Mouse (Mus musculus) adrenal gland, postnatal 25 days (tissue): ENCODE data around the gene Rbfox2. TPM values are rescaled to one million over a fixed set of nuclear protein-coding genes. Genes with fewer than 3 reads are reported as not detected.
"Not testable (repeated sequence)": the region's sequence is repeated elsewhere in the genome, so short reads cannot be mapped to it uniquely, and the experiment has no call there.

ENCODE experiments used
- DNase-seq: peaks from one replicate; pipeline ENCODE4 v3.0.0; 2021; ENCODE audit warnings: mixed read lengths
- total RNA-seq: library from RNA; stranded (reverse); gene quantifications from 2 replicates; pipeline ENCODE4 v1.2.3, GENCODE M21; 2021

Gene Rbfox2
- total RNA-seq, 1 experiment from 2014 or later, result 68.7 TPM

- no peak for DNase-seq
Observed at GRCm38 (mm10) chr15:77271285-77271684, 35.5 kb downstream of the Rbfox2 start.

GRCm38 (mm10) chr15:77269496-77269895 lies 37.3 kb downstream of the Rbfox2 start:
- DNase-seq, result not testable (repeated sequence)

DNA sequence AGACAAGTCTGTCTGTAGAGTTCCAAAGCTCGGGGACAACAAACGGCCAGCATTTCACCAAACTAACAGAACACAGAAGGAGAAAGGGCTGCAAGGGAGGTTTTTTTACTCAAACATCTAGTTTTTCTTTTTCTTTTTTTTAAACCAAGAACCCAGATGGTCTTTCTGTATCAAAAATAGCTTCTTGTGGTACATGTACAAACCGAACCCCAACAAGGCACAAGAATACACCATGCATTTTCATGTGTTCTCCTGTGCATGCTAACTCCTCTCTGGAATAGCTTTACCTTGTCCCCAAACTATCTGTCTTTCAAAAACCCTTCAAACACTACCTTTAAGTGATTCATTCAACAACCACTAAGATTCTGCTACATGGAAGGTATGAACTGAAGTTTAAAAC lies 38.4 kb downstream of the Rbfox2 start:
- no peak for DNase-seq

- no peak for DNase-seq
Observed at GRCm38 (mm10) chr15:77265318-77265717, 41.5 kb downstream of the Rbfox2 start.

GRCm38 (mm10) chr15:77264314-77264713 lies 42.5 kb downstream of the Rbfox2 start:
- no peak for DNase-seq

DNA sequence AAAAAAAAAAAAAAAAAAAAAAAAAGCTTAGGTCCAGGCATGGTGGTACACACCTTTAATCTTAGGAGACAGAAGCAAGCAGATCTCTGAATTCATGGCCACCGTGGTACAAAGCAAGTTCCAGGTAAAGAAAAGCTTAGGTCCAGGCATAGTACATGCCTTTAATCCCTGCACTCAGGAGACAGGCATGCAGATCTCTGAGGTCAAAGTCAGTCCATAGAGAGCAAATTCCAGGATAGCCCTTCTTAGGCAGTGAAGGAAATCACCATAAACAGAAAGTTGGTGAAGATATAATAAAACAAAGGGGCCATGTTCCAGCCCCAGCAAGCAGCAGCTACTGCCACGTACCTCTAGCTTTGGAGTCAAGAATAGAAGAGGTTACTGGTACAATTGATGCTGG lies 44.0 kb downstream of the Rbfox2 start:
- no peak for DNase-seq

DNA sequence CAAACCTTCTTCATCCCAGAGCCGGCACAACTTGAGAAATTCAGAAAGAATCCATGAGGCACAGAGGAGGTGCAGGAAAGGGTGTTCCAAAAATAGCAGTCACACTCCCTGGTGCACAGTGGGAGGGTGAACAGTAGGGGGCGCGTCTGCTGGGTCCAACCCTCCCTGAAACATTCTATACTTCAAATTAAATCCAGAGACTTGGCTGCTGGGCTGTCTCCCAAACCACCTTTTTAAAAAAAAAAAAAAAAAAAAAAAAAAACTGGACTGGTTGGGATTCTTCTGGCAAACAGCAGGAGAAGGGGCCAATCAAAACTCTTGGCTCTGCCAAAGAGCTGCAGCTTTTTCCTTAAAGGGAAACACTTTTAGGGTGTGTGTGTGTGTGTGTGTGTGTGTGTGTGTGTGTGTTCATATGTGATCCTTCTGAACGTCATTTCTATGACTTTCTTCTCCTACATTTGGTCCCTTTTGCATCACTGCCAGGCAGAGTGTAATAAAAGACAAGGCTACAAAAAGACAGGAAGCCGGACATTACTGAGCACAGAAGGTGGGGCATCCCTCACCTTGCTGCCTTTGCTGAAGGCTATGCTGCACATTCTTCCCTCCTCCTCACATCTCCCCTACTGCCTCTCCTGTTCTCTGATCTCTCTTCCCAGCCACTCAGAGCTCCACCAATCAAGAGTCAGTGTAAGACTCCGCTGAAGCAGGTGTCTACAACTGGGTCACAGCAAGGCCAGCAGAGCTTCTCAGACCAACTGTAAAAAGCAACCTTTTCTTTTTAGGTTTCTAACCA lies 49.2 kb downstream of the Rbfox2 start:
- DNase-seq, result peak; percentile 56

- DNase-seq, result no peak
Observed at GRCm38 (mm10) chr15:77256782-77257181, 50.0 kb downstream of the Rbfox2 start.

DNA sequence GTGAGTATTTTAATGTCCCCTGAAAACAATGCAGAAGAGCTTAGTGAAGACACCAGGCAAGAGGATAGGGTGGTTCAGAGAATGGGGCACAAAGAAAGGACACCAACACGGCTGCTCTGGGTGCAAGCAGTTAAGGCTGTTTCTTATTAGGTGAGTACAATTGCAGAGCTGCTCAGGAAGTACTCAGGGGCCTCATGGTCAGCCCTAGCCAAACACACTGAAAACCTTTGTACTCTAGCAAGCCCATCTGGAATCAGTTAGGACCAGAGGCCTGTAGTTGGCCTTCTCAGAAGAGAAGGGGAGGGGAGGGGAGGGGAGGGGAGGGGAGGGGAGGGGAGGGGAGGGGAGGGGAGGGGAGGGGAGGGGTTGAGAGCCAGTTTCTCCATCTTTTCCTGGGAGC lies 52.2 kb downstream of the Rbfox2 start:
- DNase-seq, result no peak

DNA sequence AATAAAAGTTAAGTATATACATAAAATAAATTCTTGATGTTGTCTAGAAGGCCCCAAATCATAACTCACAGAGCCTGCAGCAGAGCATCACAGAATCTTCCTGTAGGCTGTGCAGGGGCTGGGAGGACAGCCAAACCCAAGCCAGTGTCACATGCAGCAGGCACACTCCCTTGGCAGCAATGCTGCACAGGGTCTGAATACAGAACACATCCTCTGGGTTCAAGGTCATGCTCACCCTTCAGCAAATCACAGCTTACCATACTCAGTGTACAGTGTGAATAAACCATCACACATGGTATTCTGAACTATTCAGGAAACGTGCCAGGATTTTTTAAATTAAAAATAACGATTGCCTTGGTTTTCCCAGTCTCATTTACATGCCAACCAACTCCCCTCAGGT lies 52.7 kb downstream of the Rbfox2 start:
- peak; percentile 40 for DNase-seq

DNA sequence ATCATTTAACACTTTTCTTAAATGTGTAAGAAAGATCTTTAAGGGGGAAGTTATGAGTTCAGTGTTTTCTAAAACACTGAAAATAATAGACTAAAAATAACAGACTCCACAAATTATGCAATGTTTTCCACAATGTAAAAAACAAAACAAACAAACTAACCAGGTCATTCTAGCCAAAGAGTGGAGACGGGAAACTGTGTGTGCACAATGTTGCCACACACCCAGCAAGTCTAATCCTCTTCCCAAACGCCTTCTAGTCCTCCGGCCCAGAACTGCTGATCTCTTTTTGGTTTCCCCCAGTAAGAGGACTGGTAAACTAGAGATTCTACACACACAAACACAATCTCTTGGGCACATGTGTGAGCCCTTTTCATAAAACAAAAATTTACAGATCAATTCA lies 55.1 kb downstream of the Rbfox2 start:
- no peak for DNase-seq

DNA sequence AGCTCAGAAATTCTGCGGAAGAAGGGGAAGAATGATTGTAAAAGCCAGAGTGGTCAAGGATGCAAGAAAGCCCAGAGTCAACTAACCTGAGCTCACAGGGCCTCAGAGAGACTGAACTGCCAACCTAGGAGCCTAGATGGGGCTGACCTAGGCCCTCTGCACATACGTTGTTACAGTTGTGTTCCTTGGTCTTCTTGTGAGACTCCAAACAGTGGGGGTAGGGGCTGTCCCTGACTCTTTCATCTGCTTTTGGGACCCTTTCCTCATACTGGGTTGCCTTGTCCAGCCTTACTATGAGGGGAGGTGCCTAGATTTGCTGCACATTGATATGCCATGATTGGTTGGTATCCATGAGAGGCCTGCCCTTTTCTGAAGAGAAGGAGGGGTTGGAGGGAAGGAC lies 56.0 kb downstream of the Rbfox2 start:
- no peak for DNase-seq

- DNase-seq, result no peak
Observed at GRCm38 (mm10) chr15:77249421-77249820, 57.4 kb downstream of the Rbfox2 start.

DNA sequence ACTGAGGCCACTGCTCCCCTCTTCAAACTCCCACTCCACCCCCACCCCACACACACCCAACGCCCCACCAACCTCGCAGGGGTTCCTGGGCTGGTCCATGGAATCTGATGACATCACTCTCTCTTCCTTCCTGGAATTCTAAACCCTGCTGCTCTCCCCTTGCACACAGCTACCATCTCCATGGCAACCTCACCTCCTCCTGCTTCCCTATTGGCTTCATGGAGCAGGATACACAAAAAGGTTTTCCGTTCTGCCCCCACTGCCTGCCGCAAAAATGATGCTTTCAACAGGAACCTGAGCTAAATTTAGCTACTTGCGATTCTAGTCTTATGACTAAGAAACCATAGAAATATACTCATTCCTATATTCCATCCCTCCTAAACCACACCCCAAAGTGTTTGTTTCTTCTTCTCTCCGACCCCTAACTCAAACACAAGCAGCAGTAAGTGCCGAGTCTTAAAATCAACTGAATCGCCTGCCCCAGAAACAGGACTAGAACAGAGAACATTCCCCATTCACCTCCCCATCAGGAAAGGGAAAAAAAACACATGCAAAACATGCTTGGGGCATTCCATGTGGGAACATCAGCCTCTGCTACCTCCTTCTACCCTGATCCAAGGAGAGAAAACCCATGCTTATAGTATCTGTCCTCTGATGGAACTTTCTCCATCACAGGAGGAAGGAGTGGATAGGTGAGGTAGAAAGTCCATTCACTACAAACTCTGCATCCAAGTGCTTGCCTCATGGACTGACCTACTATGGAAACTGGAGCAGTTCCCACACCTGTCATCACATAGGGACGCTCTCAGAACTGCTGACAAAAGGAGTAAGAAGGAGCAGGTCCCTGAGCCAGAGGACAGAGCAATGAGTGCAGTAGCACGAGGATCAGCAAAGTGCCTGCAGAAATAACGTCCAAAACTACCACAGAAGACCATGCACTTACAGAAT lies 61.1 kb downstream of the Rbfox2 start:
- peak; percentile 20 for DNase-seq

- no peak for DNase-seq
Observed at GRCm38 (mm10) chr15:77244634-77245033, 62.2 kb downstream of the Rbfox2 start.

GRCm38 (mm10) chr15:77243876-77244560 lies 62.8 kb downstream of the Rbfox2 start:
- no peak for DNase-seq

GRCm38 (mm10) chr15:77240607-77241006 lies 66.2 kb downstream of the Rbfox2 start:
- no peak for DNase-seq

DNA sequence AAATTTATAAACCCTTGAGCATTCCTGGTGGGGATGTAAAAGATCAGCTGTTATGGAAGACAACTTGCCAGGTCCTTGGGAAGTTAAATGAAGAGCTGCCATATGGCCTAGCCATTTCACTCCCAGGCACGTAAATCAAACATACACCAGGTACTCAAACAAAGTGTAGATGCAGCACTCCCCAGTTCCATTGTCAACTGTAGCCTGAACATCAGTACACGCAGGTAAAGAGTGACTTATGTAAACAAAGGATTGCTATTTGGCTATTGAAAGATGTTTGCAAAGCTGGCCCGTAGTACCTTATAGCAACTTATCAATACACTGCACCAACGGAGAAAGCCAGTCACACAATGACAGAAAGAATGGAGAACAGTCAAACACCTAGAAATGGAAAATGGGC lies 67.2 kb downstream of the Rbfox2 start:
- DNase-seq, result no peak

- DNase-seq, result no peak
Observed at GRCm38 (mm10) chr15:77237661-77238060, 69.1 kb downstream of the Rbfox2 start.

- no peak for DNase-seq
Observed at GRCm38 (mm10) chr15:77236055-77236567, 70.7 kb downstream of the Rbfox2 start.

- DNase-seq, result no peak
Observed at GRCm38 (mm10) chr15:77235551-77235950, 71.3 kb downstream of the Rbfox2 start.

DNA sequence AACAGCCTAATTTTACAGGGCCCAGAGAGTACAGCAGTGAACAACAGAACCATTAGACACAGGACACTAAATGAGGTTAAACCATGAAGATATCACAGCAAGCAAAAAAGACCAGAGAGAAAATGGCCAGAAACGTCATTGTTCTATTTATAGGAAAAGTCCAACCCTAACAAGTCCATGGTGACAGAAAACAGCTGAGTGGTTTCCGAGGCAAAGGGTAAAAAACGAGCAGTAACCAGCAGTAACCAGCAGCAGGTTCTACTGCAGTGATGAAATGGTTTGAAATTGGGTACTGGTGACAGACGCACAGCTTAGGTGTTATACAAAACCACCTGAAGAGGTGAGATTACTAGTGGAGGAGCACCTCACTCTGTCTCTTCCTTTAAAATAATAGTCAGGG lies 72.5 kb downstream of the Rbfox2 start:
- DNase-seq, result no peak
